Mouse (Mus musculus) adrenal gland, adult 2 months (tissue): ENCODE measurements around the gene Rd3l. TPM values are rescaled to one million over a fixed set of nuclear protein-coding genes. Genes with fewer than 3 reads are reported as not detected.

ENCODE experiments used
- polyA plus RNA-seq: library from polyadenylated mRNA; depleted of rRNA; stranded (reverse); fragments of >200 nt; gene quantifications from 2 replicates; pipeline ENCODE4 v1.2.3, GENCODE M21; 2012; rRNA removed
- total RNA-seq, 2 experiments: library from RNA; stranded (reverse); gene quantifications; 2 replicates each; pipeline ENCODE4 v1.2.3; 2021

The Rd3l gene
- total and polyA plus RNA-seq, 3 experiments: not detected

Other genes with a start within 250 kb of the Rd3l start
- gene Klc1, start 222.5 kb downstream of the Rd3l start, total RNA-seq: 100 to 1,000 TPM in 1 of 2 experiments, 10 to 100 TPM in 1; 87.7 to 107 TPM
- gene Klc1, start 222.5 kb downstream of the Rd3l start, polyA plus RNA-seq: 61.6 and 71.6 TPM in 2 replicates
- 10 to 100 TPM in 1 of 2 experiments, 1 to 10 TPM in 1; 8.8 to 17.8 TPM for gene Xrcc3, start 167.4 kb downstream of the Rd3l start, total RNA-seq
- gene Xrcc3, start 167.4 kb downstream of the Rd3l start, polyA plus RNA-seq: 19.7 and 22.5 TPM in 2 replicates
- gene Zfyve21, start 167.1 kb downstream of the Rd3l start, total RNA-seq: 100 to 1,000 TPM in 1 of 2 experiments, 10 to 100 TPM in 1; 63.4 to 125 TPM
- 124 and 125 TPM in 2 replicates for gene Zfyve21, start 167.1 kb downstream of the Rd3l start, polyA plus RNA-seq
- gene Ppp1r13b, start 73.2 kb downstream of the Rd3l start, total RNA-seq: 10 to 100 TPM; 13.8 to 15.9 TPM
- 5.9 and 6.6 TPM in 2 replicates for gene Ppp1r13b, start 73.2 kb downstream of the Rd3l start, polyA plus RNA-seq
- 100 to 1,000 TPM; 274 to 451 TPM for gene Atp5mpl, start 14.3 kb downstream of the Rd3l start, total RNA-seq
- gene Atp5mpl, start 14.3 kb downstream of the Rd3l start, polyA plus RNA-seq: 3.2 and 6.1 TPM in 2 replicates
- gene Tdrd9, start 9.8 kb downstream of the Rd3l start, total RNA-seq: under 1 TPM in 1 of 2 experiments, not detected in 1; 0.07 TPM
- 0.06 TPM in 1 of 2 replicates, not detected in the other for gene Tdrd9, start 9.8 kb downstream of the Rd3l start, polyA plus RNA-seq
- 10 to 100 TPM; 23.2 to 24.5 TPM for gene Aspg, start 125.4 kb upstream of the Rd3l start, total RNA-seq
- 27.0 and 52.0 TPM in 2 replicates for gene Aspg, start 125.4 kb upstream of the Rd3l start, polyA plus RNA-seq
- gene Kif26a, start 164.9 kb upstream of the Rd3l start, total RNA-seq: 1 to 10 TPM; 6.1 to 9.5 TPM
- 11.8 and 17.0 TPM in 2 replicates for gene Kif26a, start 164.9 kb upstream of the Rd3l start, polyA plus RNA-seq